Mouse (Mus musculus) cerebellum, adult (tissue): ENCODE results near the gene Dtnbp1.

Source experiments
- ATAC-seq: cut with Nextera tagmentation; 2 replicates; pipeline ENCODE4 v1.9.2; 2017; ENCODE audit warnings: mild to moderate bottlenecking, moderate library complexity, mixed read lengths; ENCODE audit not compliant: insufficient number of reproducible peaks, low FRiP score, low TSS enrichment

Dtnbp1 gene

DNA sequence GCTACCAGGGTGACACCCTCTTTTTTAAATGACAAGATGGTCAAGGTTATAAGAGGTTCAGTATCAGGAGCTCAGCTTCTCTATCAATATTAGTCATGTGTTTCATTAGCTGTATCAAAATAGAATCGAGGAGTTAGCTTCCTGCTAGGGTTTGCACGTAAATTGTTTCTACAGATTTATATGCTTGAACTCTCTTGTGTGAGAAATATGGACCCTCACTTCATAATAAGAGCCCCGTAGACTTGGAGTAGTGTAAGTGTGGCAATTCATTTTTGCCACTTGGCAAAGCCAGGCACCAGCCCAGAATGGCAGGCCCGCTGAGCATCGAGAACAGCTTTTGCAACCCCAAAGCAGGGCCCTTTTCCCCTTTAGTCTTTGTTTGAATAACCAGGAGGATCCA lies 1.1 kb upstream of the Dtnbp1 start:
- ATAC-seq, result no peak

DNA sequence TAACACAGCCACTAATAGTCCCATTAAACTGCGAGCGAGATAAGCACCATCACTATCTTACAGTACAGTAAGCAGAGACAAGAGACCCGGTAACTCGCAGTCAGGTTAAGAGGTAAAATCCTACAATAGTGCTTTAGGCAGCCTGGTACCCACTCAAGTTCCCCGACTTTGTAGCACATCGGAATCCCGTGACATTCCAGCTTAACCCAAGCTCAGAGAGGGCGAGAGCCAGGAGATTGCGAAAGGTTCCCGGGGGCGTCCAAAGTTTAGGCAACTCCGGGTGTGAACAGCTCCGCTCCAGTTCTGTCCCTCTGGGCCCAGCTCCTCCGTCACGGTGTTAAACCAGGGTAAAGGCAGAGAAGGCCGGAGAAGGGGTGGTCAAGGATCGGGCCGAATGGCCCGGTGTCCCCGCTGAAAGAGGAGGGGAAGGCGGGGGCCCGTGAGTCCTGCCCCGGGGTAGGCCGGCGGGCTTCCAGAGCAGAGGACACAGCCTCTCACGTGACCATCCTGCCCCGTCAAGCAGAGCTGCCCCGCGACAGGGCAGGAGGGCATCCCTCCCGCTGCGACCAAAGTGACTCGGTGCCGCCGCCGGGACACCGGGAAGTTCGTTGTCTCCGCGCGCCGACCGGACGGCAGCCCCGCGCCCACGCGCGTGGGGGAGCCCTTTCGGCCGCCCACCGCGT lies 578 bp downstream of the Dtnbp1 start:
- ATAC-seq, result peak; percentile 47

DNA sequence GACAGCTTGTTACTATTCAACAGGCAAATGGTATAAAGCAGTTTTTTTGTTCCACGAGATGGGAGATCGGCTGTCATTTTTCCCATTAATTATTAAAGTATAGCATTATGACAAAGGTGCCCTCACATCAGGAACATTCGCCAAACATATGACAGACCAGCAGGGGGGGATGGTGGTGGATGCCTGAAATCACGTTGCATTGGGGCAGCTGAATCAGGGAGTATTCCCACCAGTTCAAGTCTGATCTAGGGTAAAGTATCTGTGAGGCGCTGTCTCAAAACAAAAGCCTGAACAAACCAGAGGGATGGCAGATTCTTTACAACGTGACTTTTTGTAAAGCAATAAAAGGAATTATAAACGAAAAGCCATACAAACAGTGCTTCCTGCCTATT lies 1.1 kb downstream of the Dtnbp1 start:
- ATAC-seq, result no peak

DNA sequence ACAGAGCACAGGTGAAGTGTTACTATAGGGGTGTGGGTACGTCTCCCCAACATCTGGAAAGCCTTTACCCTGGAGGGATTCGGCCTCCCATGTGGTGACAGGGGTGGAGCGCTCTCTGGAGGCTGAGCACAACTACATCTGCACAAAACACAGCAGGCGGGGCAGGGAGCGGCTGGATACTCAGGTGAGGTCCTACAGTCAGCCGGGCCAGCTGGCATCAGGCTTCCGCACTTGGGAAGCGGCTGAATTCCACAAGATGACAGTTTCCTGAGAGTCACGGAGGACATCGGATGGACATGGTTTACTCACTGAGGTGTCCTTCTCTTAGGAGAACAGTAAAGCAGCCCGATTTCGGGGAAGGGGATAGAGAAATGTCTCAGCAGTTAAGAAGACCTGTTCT lies 2.7 kb downstream of the Dtnbp1 start:
- ATAC-seq, result no peak

DNA sequence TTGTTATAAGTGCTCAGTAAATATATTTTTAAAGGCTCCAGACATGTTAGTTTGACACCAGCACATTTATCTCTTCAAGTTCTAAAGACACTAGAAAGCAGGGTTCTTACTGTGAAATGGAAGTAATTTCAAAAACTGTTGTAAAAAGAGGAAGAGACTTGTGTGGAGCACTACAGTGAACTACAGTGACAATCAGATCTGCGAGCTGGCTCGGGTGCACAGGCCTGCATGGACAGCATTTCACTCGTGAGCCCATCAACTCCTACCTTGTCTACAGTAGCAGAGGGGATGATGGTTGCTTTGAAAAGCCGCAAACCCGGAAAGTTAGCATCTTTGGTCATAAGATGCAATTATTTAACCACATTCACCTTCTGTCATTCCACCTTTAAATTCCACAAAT lies 5.6 kb downstream of the Dtnbp1 start:
- no peak for ATAC-seq

DNA sequence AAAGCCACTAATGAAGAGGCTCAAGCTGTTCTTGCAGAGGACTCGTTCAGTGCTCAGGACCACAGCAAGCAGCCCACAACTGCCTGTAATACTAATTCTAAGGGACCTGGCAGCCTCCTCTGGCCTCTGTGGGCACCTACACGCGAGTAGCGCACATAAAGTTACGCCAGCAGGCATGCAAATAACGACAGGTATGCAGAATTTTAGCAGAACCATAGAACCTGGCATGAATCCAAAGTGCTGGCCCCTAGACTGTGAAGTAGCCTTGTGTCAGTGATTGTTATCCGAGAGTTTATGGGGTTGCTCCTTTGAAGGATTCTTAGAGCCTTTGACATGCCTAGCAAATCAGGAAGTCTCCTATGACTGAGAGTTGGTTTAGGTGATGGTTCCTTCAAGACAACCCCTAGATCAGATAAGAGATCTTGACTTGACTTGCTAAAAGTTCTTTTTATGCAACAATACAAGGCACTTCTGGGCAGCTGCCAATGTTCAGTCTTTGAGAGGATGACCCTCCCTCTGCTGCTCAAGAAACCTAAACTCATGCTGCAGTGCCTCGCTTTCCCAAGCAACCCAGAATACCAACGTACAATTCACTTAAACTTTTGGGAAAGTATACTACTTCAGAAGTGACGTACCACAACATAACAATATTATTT lies 9.3 kb downstream of the Dtnbp1 start:
- no peak for ATAC-seq

DNA sequence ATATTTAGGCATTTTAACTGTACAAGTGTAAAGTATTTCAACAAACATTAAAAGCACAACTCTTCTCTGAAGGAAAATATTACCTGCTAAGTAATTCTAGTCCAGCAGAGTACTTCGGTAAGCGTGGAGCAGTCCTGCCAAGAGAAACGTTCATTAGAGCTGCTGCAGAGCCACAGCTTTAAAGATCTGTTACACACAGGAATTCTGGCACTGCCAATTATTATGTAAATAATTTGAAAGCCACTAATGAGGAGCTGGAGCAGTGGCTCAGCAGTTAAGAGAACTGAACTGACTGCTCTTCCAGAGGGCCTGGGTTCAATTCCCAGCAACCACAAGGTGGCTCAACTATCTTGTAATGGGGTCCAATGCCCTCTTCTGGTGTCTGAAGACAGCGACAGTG lies 10.0 kb downstream of the Dtnbp1 start:
- no peak for ATAC-seq

DNA sequence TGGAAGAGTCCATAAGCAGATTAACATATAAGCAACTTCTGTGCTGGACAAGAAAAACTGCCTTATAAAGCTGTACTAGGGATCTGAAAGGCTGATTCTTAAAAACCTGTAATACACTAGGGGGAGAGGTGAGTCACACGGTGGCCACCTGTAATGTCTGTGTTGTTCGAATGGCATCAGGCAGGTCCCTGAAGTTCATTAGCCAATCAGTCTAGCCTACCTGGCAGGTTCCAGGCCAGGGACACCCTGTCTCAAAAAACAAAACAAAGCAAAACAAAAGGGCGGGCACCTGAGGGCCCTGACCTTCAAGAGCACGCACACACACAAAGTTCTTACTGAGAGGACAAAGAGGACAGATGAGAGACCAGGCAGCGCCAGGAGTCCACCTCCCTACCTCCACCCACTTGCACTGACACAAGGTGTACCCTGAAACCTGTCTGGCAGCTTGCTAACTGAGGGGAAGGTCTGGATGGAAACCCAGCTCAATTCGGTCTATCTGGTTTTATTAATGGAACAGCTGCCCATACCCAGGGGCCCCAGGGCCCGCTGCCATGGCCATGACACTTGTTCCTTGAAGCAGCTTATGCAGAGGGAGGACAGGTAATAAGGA lies 11.8 kb downstream of the Dtnbp1 start:
- no peak for ATAC-seq

DNA sequence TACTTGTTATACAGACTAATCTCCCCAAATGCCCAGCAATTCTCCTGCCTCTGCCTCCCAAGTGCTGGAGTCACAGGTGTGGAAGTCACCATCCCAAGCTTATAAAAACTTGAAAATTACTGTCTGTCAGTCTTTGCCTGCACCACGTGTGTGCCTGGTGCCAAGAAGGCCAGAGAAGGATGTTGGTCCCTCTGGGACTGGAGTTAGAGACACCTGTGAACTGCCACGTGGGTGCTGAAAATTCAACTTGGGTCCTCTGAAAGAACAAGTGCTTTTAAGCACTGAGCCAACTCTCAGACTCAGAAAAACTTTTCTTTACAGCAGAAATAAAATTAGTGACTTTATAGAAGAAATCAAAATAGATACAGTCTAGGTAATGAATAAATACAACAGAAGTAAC lies 15.6 kb downstream of the Dtnbp1 start:
- ATAC-seq, result no peak

DNA sequence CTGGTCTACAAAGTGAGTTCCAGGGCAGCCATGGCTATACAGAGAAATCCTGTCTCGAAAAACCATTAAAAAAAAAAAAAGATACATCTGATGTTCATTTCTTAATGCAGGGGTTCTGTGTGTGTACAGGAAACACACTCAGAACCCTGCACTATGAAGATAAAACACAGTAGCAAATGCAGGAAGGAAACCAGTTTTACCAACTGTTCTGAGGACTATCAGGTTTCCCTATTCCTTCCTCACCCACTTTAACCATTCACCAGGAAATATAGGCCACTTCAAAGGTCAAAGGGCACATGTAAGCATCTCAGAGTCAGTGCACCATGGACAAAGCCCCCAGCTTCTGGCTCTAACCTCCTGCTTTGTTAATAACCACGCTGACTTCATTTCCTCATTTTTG lies 16.6 kb downstream of the Dtnbp1 start:
- ATAC-seq, result no peak

DNA sequence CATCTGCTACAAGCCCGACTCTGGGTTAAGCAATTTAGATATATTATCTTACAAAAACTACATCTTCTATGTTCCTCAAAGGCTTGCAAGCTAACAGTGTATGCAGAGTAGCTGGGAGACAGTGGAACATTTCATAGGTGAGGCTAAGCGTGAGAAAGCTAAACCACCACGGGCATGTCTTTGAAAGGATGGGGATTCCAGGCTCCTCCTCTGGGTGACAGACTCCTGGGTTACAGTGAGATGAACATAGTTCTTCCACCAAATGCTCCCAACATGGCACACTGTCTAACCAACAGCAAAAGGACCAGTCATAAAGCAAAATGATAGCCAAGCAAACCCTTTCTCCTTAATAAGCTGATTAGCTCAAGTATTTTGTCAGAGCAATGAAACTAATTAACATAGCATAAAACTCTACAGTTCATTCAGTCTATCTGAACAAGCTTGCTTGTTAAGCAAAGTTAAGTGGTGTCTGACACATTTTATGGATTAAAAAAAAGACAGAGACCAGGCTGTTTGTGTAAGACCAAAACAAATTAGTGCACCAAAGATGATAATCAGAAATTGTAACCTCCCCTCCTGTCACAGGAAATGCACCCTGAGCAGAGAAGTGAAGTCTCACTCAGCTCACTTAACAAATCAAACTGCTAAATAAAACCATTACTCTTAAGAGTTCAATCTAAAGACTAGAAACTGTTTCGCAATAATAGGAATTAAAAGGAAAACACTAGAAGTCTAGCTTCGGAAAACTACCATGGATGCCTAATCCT lies 18.1 kb downstream of the Dtnbp1 start:
- no peak for ATAC-seq

DNA sequence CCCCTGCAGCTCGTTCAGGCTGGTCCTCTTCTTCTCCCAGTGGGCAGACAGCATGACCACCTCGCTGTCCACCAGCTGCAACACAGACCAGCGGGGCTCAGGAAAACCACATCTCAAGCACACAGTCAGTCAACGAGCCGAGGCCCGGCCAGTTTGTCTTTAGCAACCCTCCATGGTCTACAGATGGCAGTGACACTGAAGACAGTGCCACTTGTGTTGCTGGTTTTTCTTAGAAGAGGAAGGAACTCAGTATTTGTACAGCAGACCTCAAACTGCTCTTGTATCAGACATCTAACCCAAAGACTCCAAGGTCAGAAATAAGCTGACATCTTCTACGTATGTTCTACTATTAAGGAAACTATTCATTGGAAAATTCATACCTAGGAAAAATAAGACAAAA lies 19.1 kb downstream of the Dtnbp1 start:
- ATAC-seq, result no peak

DNA sequence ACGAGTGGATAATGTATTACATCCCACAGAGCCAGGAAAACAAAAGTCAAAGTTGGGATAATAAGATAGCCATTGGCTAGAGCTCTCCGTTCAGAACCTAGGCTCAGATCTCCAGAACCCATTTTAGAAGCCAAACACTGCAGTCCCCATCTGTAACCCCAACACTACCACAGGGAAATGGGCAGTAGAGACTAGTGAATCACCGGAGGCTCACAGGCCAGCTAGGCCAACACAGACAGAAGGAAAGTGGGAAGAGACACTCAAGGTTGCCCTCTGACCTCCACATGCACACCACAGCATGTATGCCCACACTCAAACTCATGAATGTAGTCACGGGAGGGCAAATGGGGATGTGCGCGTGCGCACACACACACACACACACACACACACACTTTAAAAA lies 22.5 kb downstream of the Dtnbp1 start:
- no peak for ATAC-seq

DNA sequence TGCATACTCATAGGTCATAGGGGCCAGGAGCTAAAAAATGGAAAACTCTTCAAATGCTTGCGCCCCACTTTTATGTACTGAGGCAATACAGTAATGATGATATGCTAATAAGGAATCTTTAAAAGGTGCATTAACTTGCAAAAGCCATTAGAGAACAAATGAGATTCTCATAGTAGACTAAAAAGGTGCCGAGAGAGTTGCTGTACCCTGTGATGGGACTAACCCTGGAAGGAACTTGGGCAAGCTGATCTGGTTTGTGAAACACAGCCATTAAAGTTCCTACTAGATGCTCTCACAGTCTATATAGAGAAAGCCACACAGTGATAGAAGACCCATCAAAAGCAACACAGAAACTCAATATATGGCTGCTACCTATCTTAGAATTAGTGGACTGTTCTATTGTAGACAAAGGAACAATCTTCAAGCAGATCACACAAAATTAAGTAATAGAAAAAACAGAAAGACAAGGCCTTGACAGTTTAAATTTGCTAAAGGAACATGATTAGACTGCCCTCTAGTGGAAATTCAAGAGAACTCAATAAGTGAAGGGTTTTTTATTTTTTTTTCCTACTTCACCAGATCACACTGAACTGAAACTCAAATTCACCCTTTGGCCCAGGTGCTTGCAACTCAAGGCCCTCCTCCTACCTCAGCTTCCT lies 24.3 kb downstream of the Dtnbp1 start:
- ATAC-seq, result no peak

DNA sequence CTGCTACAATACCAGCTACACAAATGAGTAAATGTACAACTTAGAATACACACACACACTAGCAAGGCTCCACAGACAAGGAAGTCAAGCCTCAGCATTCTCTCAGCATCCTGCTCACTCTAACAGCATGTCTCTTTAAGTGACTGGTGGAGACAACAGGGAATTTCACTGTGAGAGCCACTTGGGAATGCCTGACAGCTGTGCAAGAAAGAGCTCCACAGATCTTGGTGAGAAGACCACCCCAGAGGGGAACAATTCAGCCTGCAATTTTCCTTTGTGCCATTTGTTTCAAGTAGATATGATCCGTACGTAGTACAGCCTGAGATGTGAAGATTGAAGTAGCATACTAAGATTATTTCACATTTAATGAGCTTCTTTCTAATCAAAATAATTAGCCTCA lies 24.9 kb downstream of the Dtnbp1 start:
- ATAC-seq, result no peak

DNA sequence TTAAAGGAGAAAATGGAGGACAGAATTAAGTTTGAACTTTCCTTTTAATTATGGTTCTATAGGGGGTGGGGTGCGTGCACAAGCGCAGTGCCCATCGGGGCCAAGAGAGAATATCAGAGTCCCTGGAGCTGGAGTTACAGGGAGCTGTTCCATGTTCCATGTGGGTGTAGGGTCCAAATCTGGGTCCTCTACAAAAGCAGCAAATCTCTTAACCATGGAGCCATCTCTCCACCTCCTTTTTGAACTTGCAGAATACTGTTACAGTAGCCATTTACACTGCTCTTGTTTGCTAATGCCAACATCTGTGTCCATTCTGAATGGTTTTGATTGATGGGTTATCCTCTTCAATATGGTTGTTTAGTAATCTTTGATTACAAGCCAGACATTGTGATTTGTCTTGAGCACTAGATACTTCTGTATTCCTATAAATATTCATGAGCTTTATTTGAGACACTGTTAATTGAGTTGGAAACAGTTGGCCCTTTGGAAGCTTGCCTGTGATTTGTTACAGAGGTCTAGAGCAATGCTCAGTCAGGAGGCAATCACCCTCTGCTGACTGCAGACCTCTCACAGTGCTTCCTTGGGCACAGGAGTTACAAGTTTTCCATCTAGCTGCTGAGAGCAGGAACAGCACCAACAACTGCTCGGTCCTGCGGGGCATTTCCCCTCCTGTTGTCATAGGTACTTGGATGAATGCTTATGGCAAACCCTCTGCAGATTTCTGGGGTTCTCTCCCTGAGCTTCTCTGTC lies 41.2 kb downstream of the Dtnbp1 start:
- no peak for ATAC-seq

DNA sequence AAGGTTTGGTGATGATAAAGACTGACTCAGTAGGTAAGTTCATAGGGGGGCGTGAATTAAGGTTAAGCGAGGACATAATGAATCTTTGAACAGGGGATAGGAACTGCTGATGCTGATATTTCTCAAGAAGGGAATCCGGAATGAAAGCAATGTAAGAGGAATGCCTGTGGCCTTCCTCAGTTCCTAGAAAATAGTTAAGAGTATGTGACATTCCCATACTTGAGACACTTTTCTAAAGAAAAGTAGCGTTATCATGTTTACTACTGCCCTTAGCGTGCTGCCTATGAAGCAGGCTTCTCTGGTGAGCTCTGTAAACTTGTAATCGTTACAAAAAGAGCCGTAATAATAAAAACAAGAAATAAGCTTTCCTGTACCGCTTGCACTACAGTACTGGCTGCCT lies 44.9 kb downstream of the Dtnbp1 start:
- no peak for ATAC-seq

DNA sequence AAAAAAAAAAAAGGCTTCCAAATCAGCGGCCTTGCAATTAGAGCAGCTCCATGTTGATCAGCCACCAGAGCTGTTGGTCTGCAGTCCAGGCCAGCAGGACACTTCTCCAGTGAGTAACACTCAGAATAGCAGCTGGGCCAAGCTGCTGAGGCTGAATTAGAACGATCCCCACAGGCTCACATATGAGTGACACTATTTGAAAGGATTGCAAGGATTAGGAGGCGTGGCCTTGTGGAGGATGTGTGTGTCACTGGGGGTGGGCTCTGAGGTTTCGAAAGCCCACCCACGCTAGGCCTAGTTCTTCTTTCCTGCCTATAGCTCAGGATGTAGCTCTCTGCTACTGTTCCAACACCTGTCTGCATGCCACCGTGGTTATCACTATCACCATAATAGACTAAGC lies 46.2 kb downstream of the Dtnbp1 start:
- ATAC-seq, result no peak

DNA sequence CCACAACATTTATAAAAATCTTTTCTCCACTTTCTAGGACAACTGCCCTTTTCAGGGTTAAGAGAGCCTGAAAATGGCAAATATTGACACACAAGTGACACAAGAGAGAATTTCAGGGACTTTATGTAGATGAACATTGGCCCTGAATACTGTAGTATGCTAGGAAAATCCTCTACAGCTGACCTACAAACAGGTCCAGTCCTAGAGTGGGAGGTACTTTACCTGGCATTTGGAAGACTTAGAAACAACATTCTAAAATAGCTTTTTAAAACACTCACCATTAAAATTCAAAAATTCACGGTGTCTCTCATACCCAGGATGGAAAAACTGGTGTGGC lies 47.7 kb downstream of the Dtnbp1 start:
- no peak for ATAC-seq

DNA sequence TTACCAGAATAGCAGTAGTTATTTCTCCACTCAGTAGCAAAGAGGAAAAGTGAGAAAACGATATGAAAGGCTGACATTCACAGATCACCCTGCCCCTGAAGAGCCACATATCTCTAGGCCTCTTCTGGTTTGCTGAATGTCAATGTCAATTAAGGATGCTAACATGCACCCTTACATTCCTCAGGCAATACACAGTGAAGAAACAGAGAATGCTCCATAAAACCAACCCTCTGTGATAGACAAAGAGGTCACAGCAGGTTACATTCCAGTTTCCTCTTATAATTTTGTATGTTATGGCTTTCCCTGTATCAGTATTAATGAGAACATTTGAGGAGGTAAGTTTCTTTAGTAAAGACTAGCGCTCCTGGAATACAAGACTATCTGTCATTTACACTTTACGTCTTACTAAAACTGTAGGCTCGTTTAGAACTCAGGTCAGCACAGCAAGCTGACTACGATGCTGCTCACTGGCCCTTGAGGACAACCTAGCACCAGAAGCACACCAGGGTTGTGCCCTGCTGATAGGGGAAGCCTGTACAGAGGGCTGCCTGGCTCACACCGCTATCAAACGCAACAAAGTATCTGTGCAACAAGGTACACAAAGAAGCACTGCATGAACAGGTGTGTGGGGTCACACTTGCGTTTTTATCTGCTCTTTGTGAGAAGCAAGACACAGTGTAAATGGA lies 48.3 kb downstream of the Dtnbp1 start:
- ATAC-seq, result no peak
